Mouse (Mus musculus) G1E (cell line): ENCODE measurements at regions not wholly inside any gene's neighbourhood (a gene's known extent, or its start where the extent isn't known, plus 50 kb on each side); places are given as distances from the start of the nearest gene placed in this dataset.

ENCODE experiments used
- CTCF ChIP-seq: IDR thresholded peaks from 2 replicates; pipeline ENCODE4 v1.5.1; 2012; ENCODE audit warnings: low read depth, low read length, inconsistent platforms, mixed read lengths
- GATA2 ChIP-seq: IDR thresholded peaks from 2 replicates; pipeline ENCODE4 v1.6.1; 2012; ENCODE audit warnings: low read depth, low read length, inconsistent platforms, borderline replicate concordance
- POLR2AphosphoS5 ChIP-seq: IDR thresholded peaks from 2 replicates; pipeline ENCODE4 v1.6.1; 2012; ENCODE audit warnings: low read depth, low read length, inconsistent platforms; ENCODE audit not compliant: insufficient replicate concordance

- no peak for TF ChIP-seq CTCF
- no peak for TF ChIP-seq POLR2AphosphoS5
- no peak for TF ChIP-seq GATA2
These were observed 646.6 kb downstream of the Adgrl2 start for GRCm38 (mm10) chr3:148343633-148344361.
